Mouse (Mus musculus) hindbrain, embryonic 16.5 days (tissue): ENCODE data around the gene Crispld2. TPM values are rescaled to one million over a fixed set of nuclear protein-coding genes. Genes with fewer than 3 reads are reported as not detected.

Experiments
- ATAC-seq: fragments of 200-750 bp; cut with Nextera tagmentation; 2 replicates; pipeline ENCODE4 v1.8.0; 2017; ENCODE audit warnings: moderate TSS enrichment, moderate library complexity
- H3K27ac ChIP-seq: fragments of 300-500 bp; sonication (generic); 2 replicates; pipeline ENCODE4 v1.5.1; 2014; ENCODE audit warnings: low read depth, mild to moderate bottlenecking, control low read depth, low read length, moderate library complexity
- H3K27me3 ChIP-seq: fragments of 300-500 bp; sonication (generic); replicated peaks from 2 replicates; pipeline ENCODE4 v1.6.1; 2014; ENCODE audit warnings: low read length; ENCODE audit not compliant: control insufficient read depth, insufficient read depth
- H3K36me3 ChIP-seq: fragments of 300-500 bp; sonication (generic); 2 replicates; pipeline ENCODE4 v1.6.1; 2014; ENCODE audit warnings: mild to moderate bottlenecking, low read length, moderate library complexity, mixed read lengths; ENCODE audit not compliant: control insufficient read depth, insufficient read depth
- H3K4me1 ChIP-seq: fragments of 300-500 bp; sonication (generic); 2 replicates; pipeline ENCODE4 v1.6.1; 2014; ENCODE audit warnings: low read depth, low read length; ENCODE audit not compliant: control insufficient read depth, insufficient read depth
- H3K4me2 ChIP-seq: fragments of 300-500 bp; sonication (generic); 2 replicates; pipeline ENCODE4 v1.6.1; 2014; ENCODE audit warnings: mild to moderate bottlenecking, low read length, control low read depth, moderate library complexity
- H3K4me3 ChIP-seq: fragments of 300-500 bp; sonication (generic); 2 replicates; pipeline ENCODE4 v1.5.1; 2014; ENCODE audit warnings: mild to moderate bottlenecking, low read length, control low read depth, moderate library complexity
- H3K9ac ChIP-seq: fragments of 300-500 bp; sonication (generic); 2 replicates; pipeline ENCODE4 v1.6.1; 2014; ENCODE audit warnings: low read depth, mild to moderate bottlenecking, control low read depth, low read length, moderate library complexity
- H3K9me3 ChIP-seq: fragments of 300-500 bp; sonication (generic); 2 replicates; pipeline ENCODE4 v1.6.1; 2014; ENCODE audit warnings: mild to moderate bottlenecking, low read length, moderate library complexity; ENCODE audit not compliant: control insufficient read depth
- WGBS: fragments of 180-500 bp; shearing (Covaris S2); extraction: QIAGEN DNeasy Blood & Tissue Kit; methylation state at CpG from one replicate; pipeline ENCODE4 v1.1.7; 2014; 5-methylcytosine and 5-hydroxymethylcytosine counted together
- polyA plus RNA-seq: library from polyadenylated mRNA; unstranded; fragments of >200 nt; fragmentation: Nextera tagmentation; extraction: Ambion mirVana; gene quantifications from 2 replicates; pipeline ENCODE4 v1.2.1, GENCODE M21; 2015

The Crispld2 gene
- polyA plus RNA-seq, 1 experiment from 2014 or later, result 2.7 TPM

- no peak for ATAC-seq
- Histone ChIP-seq H3K4me3 (no peak overlapping the region), H3K27me3 (no peaks in the 10 kb centered on the region), H3K4me1 (no peaks in the 10 kb centered on the region; the same call in 1 of the 2 replicates), H3K36me3 (peaks cover under 1% of the 10 kb centered on the region; the same call in 1 of the 2 replicates), H3K27ac (no peak overlapping the region), H3K4me2 (no peak overlapping the region), H3K9me3 (no peaks in the 10 kb centered on the region), H3K9ac (no peak overlapping the region; the same call in 1 of the 2 replicates)
- 41% methylated on average over 6 of the region's 6 CpGs for WGBS
Observed at GRCm38 (mm10) chr8:120075347-120075746, 83.1 kb downstream of the Crispld2 start.

- ATAC-seq, result peak; percentile 62; the same call in 1 of the 2 replicates
- Histone ChIP-seq H3K27ac (no peak overlapping the region), H3K4me3 (no peak overlapping the region), H3K4me2 (no peak overlapping the region), H3K4me1 (no peaks in the 10 kb centered on the region), H3K9me3 (no peaks in the 10 kb centered on the region), H3K36me3 (peaks cover 14% of the 10 kb centered on the region), H3K27me3 (no peaks in the 10 kb centered on the region), H3K9ac (no peak overlapping the region)
- 15% methylated on average over 10 of the region's 10 CpGs for WGBS
Observed at GRCm38 (mm10) chr8:120078080-120078479, 85.8 kb downstream of the Crispld2 start.

GRCm38 (mm10) chr8:120079361-120079760 is 87.1 kb downstream of the Crispld2 start:
- no peak for ATAC-seq
- no peak overlapping the region for H3K4me3 ChIP-seq
- no peaks in the 10 kb centered on the region for H3K4me1 ChIP-seq
- no peaks in the 10 kb centered on the region for H3K9me3 ChIP-seq
- H3K27me3 ChIP-seq, result no peaks in the 10 kb centered on the region
- H3K27ac ChIP-seq, result no peak overlapping the region
- H3K4me2 ChIP-seq, result no peak overlapping the region
- H3K36me3 ChIP-seq, result peaks cover 17% of the 10 kb centered on the region
- 65% methylated on average over 5 of the region's 5 CpGs for WGBS
- H3K9ac ChIP-seq, result no peak overlapping the region

- Histone ChIP-seq H3K4me3 (no peak overlapping the region), H3K27ac (no peak overlapping the region), H3K4me2 (no peak overlapping the region), H3K4me1 (no peaks in the 10 kb centered on the region), H3K27me3 (no peaks in the 10 kb centered on the region), H3K36me3 (peaks cover 38% of the 10 kb centered on the region), H3K9me3 (no peaks in the 10 kb centered on the region), H3K9ac (no peak overlapping the region)
- 81% methylated on average over 8 of the region's 8 CpGs for WGBS
- ATAC-seq, result peak; percentile 61; the same call in 1 of the 2 replicates
Observed at GRCm38 (mm10) chr8:120083261-120083660, 91.0 kb downstream of the Crispld2 start.

- Histone ChIP-seq H3K9ac (no peak overlapping the region), H3K36me3 (peaks cover 38% of the 10 kb centered on the region), H3K27me3 (no peaks in the 10 kb centered on the region), H3K4me3 (no peak overlapping the region), H3K4me2 (no peak overlapping the region), H3K4me1 (no peaks in the 10 kb centered on the region), H3K27ac (no peak overlapping the region), H3K9me3 (no peaks in the 10 kb centered on the region)
- WGBS, result 94% methylated on average over 8 of the region's 8 CpGs
- ATAC-seq, result no peak
Observed at GRCm38 (mm10) chr8:120084783-120085182, 92.5 kb downstream of the Crispld2 start.

- ATAC-seq, result no peak
- Histone ChIP-seq H3K4me2 (no peak overlapping the region), H3K27ac (no peak overlapping the region), H3K4me3 (no peak overlapping the region), H3K9me3 (no peaks in the 10 kb centered on the region), H3K4me1 (no peaks in the 10 kb centered on the region), H3K27me3 (no peaks in the 10 kb centered on the region), H3K36me3 (peaks cover 35% of the 10 kb centered on the region), H3K9ac (no peak overlapping the region)
- 79% methylated on average over 7 of the region's 7 CpGs for WGBS
Observed at GRCm38 (mm10) chr8:120089511-120089910, 97.3 kb downstream of the Crispld2 start.

- Histone ChIP-seq H3K36me3 (peaks cover 30% of the 10 kb centered on the region), H3K27ac (no peak overlapping the region), H3K9ac (no peak overlapping the region), H3K4me3 (no peak overlapping the region), H3K27me3 (no peaks in the 10 kb centered on the region), H3K4me2 (no peak overlapping the region), H3K9me3 (no peaks in the 10 kb centered on the region), H3K4me1 (no peaks in the 10 kb centered on the region)
- 98% methylated on average over 3 of the region's 3 CpGs for WGBS
- ATAC-seq, result no peak
Observed at GRCm38 (mm10) chr8:120091032-120091431, 98.8 kb downstream of the Crispld2 start.

- Histone ChIP-seq H3K27me3 (no peaks in the 10 kb centered on the region), H3K9me3 (no peaks in the 10 kb centered on the region), H3K4me3 (no peak overlapping the region), H3K9ac (no peak overlapping the region), H3K36me3 (peaks cover 14% of the 10 kb centered on the region), H3K4me1 (no peaks in the 10 kb centered on the region), H3K27ac (no peak overlapping the region), H3K4me2 (no peak overlapping the region)
- no peak for ATAC-seq
- WGBS, result 95% methylated on average over 3 of the region's 3 CpGs
Observed at GRCm38 (mm10) chr8:120093103-120093502, 100.9 kb downstream of the Crispld2 start.

GRCm38 (mm10) chr8:120094801-120095200 is 102.6 kb downstream of the Crispld2 start:
- no peak overlapping the region for H3K4me2 ChIP-seq
- peaks cover 3% of the 10 kb centered on the region for H3K4me1 ChIP-seq
- H3K36me3 ChIP-seq, result peaks cover 14% of the 10 kb centered on the region
- no peak for ATAC-seq
- no peak overlapping the region for H3K9ac ChIP-seq
- no peaks in the 10 kb centered on the region for H3K27me3 ChIP-seq
- no peaks in the 10 kb centered on the region for H3K9me3 ChIP-seq
- H3K27ac ChIP-seq, result no peak overlapping the region
- no peak overlapping the region for H3K4me3 ChIP-seq
- WGBS, result 88% methylated on average over 10 of the region's 10 CpGs

- no peaks in the 10 kb centered on the region for H3K9me3 ChIP-seq
- ATAC-seq, result no peak
- peaks cover 3% of the 10 kb centered on the region for H3K36me3 ChIP-seq
- H3K27me3 ChIP-seq, result no peaks in the 10 kb centered on the region
- no peak overlapping the region for H3K9ac ChIP-seq
- H3K4me3 ChIP-seq, result no peak overlapping the region
- peaks cover 10% of the 10 kb centered on the region for H3K4me1 ChIP-seq
- H3K4me2 ChIP-seq, result no peak overlapping the region
- H3K27ac ChIP-seq, result no peak overlapping the region
- 81% methylated on average over 2 of the region's 2 CpGs for WGBS
Observed at GRCm38 (mm10) chr8:120096486-120096885, 104.2 kb downstream of the Crispld2 start.
